Mouse (Mus musculus) embryonic facial prominence, embryonic 11.5 days (tissue): ENCODE data around the gene Paqr4. TPM values are rescaled to one million over a fixed set of nuclear protein-coding genes. Genes with fewer than 3 reads are reported as not detected.

Experiments used
- ATAC-seq: fragments of 200-750 bp; cut with Nextera tagmentation; replicated peaks from 2 replicates; pipeline ENCODE4 v1.8.0; 2017; ENCODE audit warnings: low read depth; ENCODE audit not compliant: insufficient number of reproducible peaks, low FRiP score, low TSS enrichment
- DNase-seq: peaks from one replicate; pipeline ENCODE4 v3.0.0-alpha.2; 2015; ENCODE audit warnings: low spot score
- H3K27ac ChIP-seq: fragments of 300-500 bp; sonication (generic); replicated peaks from 2 replicates; pipeline ENCODE4 v1.5.1; 2014; ENCODE audit warnings: mild to moderate bottlenecking, low read depth, low read length, control low read depth
- H3K27me3 ChIP-seq: fragments of 300-500 bp; sonication (generic); 2 replicates; pipeline ENCODE4 v1.6.1; 2014; ENCODE audit warnings: mild to moderate bottlenecking, low read length, moderate library complexity, mixed read lengths; ENCODE audit not compliant: control insufficient read depth, insufficient read depth
- H3K36me3 ChIP-seq: fragments of 300-500 bp; sonication (generic); replicated peaks from 2 replicates; pipeline ENCODE4 v1.6.1; 2014; ENCODE audit warnings: low read depth, mild to moderate bottlenecking, low read length, moderate library complexity, mixed read lengths; ENCODE audit not compliant: control insufficient read depth, insufficient read depth
- H3K4me1 ChIP-seq: fragments of 300-500 bp; sonication (generic); 2 replicates; pipeline ENCODE4 v1.6.1; 2014; ENCODE audit warnings: low read length, mixed read lengths; ENCODE audit not compliant: control insufficient read depth, insufficient read depth
- H3K4me2 ChIP-seq: fragments of 300-500 bp; sonication (generic); 2 replicates; pipeline ENCODE4 v1.6.1; 2014; ENCODE audit warnings: low read depth, mild to moderate bottlenecking, control low read depth, low read length, moderate library complexity
- H3K4me3 ChIP-seq: fragments of 300-500 bp; sonication (generic); 2 replicates; pipeline ENCODE4 v1.5.1; 2014; ENCODE audit warnings: low read depth, low read length, control low read depth
- H3K9ac ChIP-seq: fragments of 300-500 bp; sonication (generic); replicated peaks from 2 replicates; pipeline ENCODE4 v1.6.1; 2014; ENCODE audit warnings: mild to moderate bottlenecking, control low read depth, low read length
- H3K9me3 ChIP-seq: fragments of 300-500 bp; sonication (generic); replicated peaks from 2 replicates; pipeline ENCODE4 v1.6.1; 2016; ENCODE audit warnings: mild to moderate bottlenecking, low read length, inconsistent platforms, mixed read lengths; ENCODE audit not compliant: control insufficient read depth
- WGBS: fragments of 180-500 bp; shearing (Covaris S2); extraction: QIAGEN DNeasy Blood & Tissue Kit; methylation state at CpG from one replicate; pipeline ENCODE4 v1.1.7; 2014; 5-methylcytosine and 5-hydroxymethylcytosine counted together
- polyA plus RNA-seq: library from polyadenylated mRNA; unstranded; fragments of >200 nt; fragmentation: Nextera tagmentation; extraction: Ambion mirVana; gene quantifications from 2 replicates; pipeline ENCODE4 v1.2.1, GENCODE M21; 2014

Paqr4 gene
- polyA plus RNA-seq, 1 experiment from 2014 or later = 11.8 TPM

DNA sequence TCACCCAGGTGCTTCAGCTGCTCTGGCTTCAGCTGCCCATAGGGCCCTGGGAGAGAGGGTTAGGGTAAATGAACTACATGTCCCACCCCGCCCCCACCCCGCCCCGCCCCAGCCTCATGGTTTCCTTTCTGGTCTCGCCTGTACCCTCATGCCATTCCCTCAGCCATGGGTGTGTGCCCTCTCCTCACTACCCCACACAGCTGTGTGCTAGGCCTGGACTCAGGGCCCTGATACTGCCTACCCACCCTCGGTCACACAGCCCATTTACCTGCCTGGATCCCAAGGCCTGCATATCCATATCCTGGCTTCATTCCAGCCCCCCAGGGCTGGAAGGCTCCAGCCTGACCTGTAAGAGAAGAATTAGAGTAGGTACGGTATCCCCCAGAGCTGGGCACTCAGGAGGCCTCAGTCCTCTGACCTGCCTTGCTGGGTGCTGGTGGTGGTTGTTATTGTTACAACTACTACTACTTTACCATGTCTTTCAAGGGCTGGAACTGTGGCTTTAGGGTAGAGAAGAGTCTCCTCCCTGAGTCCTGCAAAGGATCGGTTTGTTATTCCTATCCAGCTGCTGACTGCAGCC, 35.1 kb downstream of the Paqr4 start:
- DNase-seq = no peak
- Histone ChIP-seq H3K4me1 (no peaks in the 10 kb centered on the region), H3K36me3 (no peaks in the 10 kb centered on the region), H3K9me3 (no peaks in the 10 kb centered on the region), H3K4me2 (no peak overlapping the region), H3K4me3 (no peak overlapping the region), H3K9ac (no peak overlapping the region), H3K27ac (no peak overlapping the region), H3K27me3 (no peaks in the 10 kb centered on the region)
- ATAC-seq = no peak; the same call in 1 of the 2 replicates
- 81% methylated on average over 7 of the region's 7 CpGs for WGBS

DNA sequence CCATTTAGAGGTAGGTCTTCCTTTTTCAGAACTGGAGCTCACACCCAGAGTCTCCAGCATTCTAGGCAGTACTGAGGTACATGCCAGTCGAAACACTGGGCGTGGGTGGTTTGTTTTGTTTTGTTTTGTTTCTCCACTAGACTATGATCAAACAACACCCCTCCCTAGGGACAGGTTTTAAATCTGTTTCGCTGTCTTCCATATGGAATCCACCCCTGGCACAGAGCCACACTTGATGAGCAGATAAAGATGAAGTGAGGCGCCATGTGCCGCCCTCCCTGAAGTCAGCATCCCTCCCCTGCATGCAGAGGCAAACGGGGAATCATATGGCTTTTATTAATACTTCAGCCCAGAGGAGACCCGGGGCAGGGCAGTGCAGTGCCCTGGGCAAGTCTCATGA, 35.9 kb downstream of the Paqr4 start:
- no peak overlapping the region for H3K4me3 ChIP-seq
- ATAC-seq = no peak

DNA sequence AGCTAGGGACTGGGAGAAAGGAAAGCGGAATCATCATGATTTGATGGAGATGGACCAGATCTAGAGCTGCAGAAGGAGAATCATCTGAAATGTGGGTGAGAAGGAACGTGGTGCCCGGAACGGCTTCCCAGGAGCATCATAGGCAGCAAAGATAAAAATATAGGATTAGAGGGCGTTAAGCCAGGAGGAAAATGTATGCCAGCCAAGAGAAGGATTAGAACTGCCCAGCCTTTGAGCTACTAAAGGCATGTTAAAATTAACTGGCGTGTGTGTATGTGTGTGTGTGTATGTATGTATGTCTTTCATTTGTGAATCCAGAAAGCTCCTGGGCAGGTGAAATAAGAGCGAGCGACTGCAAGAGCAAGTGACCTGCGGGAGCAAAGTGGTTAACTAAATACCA, 37.4 kb downstream of the Paqr4 start:
- Histone ChIP-seq H3K27ac (no peak overlapping the region), H3K4me1 (peaks cover 3% of the 10 kb centered on the region; the same call in 1 of the 2 replicates), H3K4me3 (no peak overlapping the region), H3K4me2 (no peak overlapping the region), H3K27me3 (peaks cover 17% of the 10 kb centered on the region), H3K9ac (no peak overlapping the region), H3K36me3 (no peaks in the 10 kb centered on the region), H3K9me3 (no peaks in the 10 kb centered on the region)
- no peak for ATAC-seq
- DNase-seq = no peak
- WGBS = 89% methylated on average over 9 of the region's 9 CpGs

More for the DNA sequence above, 35.9 kb downstream of the Paqr4 start:
- H3K4me2 ChIP-seq = no peak overlapping the region
- no peak for DNase-seq
- no peaks in the 10 kb centered on the region for H3K36me3 ChIP-seq
- H3K27ac ChIP-seq = no peak overlapping the region
- no peak overlapping the region for H3K9ac ChIP-seq
- H3K9me3 ChIP-seq = no peaks in the 10 kb centered on the region
- 43% methylated on average over 7 of the region's 7 CpGs for WGBS
- peaks cover 3% of the 10 kb centered on the region for H3K27me3 ChIP-seq
- H3K4me1 ChIP-seq = no peaks in the 10 kb centered on the region

DNA sequence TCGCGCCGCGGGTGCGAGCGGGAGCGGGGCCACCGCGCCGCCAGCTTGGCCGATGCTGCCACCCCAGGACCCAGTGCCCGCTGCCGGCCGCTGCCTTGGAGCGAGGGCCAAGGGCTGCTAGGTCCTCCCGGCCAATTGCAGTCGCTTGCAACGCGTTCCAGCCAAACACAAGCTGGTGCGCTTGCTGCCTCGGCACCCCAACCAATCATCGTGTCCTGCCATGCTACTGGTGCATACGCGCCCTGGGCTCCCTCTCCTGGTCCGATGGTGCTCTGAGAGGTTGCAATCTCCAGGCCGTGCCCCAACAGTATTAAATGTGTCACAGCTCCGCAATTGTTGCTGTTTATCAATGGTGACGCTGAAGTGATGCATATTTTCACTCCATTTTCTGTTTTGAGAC, 40.6 kb downstream of the Paqr4 start:
- peak; percentile 89 for DNase-seq
- H3K9ac ChIP-seq = peak overlapping the region; percentile 60
- peak overlapping the region; percentile 61 for H3K4me3 ChIP-seq
- peaks cover 3% of the 10 kb centered on the region; the same call in 1 of the 2 replicates for H3K4me1 ChIP-seq
- peak overlapping the region; percentile 100 for H3K4me2 ChIP-seq
- H3K36me3 ChIP-seq = no peaks in the 10 kb centered on the region
- H3K9me3 ChIP-seq = no peaks in the 10 kb centered on the region
- H3K27ac ChIP-seq = no peak overlapping the region
- ATAC-seq = peak; percentile 93
- H3K27me3 ChIP-seq = peaks cover 19% of the 10 kb centered on the region
- under 1% methylated on average over 22 of the region's 28 CpGs for WGBS

DNA sequence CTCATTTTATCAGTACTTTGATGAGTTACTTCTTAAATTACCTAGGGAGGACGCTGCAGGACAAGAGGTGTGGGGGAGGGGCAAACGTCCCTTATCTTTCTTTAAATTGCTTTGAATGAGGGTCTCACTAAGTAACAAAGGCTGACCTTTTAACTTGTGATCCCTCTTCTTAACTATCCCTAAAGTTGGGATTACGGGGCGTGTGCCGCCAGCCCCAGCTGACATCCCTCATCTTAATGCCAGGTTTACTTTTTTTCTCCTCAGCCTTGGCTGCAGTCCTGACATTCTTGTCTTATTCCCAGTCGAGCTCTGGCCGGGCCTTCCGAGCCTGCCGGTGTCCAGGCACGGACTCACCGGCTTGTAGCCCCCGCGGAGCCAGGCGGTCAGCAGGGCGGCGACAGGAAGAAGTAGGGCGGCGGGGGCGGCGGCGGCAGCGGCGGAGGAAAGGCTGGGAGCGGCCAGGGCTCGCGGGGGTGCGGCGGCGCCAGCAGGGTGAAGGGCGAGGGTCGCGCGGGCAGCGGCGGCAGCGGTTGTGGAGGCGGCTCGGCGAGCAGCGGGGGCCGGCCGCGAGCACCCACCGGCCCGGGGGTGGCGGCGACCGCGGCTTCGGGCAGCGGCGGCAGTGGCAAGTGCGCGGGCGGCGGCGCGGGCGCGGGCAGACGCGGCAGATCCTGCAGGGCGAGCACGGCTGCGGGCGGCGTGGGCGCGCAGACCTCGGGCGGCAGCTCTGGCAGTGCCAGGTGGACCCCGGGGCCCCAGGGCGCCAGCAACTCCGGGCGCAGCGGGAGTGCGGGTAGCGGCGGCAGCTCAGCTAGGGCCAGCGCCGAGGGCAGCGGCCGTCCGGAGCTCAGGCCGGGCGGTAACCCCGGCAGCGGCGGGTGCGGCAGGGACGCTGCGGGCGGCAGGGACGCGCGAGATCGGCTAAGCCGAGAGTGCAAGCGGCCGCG, 41.3 kb downstream of the Paqr4 start:
- under 1% methylated on average over 94 of the region's 101 CpGs for WGBS
- H3K27ac ChIP-seq = no peak overlapping the region
- H3K4me2 ChIP-seq = peak overlapping the region; percentile 100
- H3K4me1 ChIP-seq = peaks cover 3% of the 10 kb centered on the region; the same call in 1 of the 2 replicates
- H3K36me3 ChIP-seq = no peaks in the 10 kb centered on the region
- H3K9me3 ChIP-seq = no peaks in the 10 kb centered on the region
- peak overlapping the region; percentile 61 for H3K4me3 ChIP-seq
- H3K9ac ChIP-seq = peak overlapping the region; percentile 60
- peak; percentile 27 for ATAC-seq
- peaks cover 19% of the 10 kb centered on the region for H3K27me3 ChIP-seq
- no peak for DNase-seq

DNA sequence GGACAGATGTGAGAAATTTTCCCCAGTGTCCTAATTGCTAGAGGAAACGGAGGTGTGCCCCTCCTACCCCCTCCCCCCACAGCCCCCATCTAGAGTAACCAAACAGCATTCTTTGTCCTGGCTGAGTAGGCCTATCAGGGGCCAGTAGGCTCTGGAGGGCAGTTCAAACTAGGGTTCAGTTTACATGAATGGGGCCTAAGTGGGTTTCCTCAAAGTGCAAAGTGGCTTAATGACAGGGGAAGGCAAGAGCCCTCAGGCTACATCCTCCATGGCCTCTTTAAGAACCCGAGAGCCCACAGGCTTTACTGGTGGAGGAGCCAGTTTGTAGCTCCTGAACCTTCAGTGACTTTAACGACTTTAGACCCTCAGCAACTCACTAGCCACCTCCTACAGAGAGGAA, 44.9 kb downstream of the Paqr4 start:
- H3K4me2 ChIP-seq = no peak overlapping the region
- DNase-seq (peak; percentile 64), ATAC-seq (peak; percentile 70; the same call in 1 of the 2 replicates)
- peaks cover 19% of the 10 kb centered on the region for H3K27me3 ChIP-seq
- WGBS = 0% methylated on average over 3 of the region's 3 CpGs
- H3K36me3 ChIP-seq = no peaks in the 10 kb centered on the region
- no peak overlapping the region for H3K4me3 ChIP-seq
- H3K27ac ChIP-seq = no peak overlapping the region
- no peaks in the 10 kb centered on the region for H3K9me3 ChIP-seq
- peaks cover 3% of the 10 kb centered on the region; the same call in 1 of the 2 replicates for H3K4me1 ChIP-seq
- no peak overlapping the region for H3K9ac ChIP-seq

DNA sequence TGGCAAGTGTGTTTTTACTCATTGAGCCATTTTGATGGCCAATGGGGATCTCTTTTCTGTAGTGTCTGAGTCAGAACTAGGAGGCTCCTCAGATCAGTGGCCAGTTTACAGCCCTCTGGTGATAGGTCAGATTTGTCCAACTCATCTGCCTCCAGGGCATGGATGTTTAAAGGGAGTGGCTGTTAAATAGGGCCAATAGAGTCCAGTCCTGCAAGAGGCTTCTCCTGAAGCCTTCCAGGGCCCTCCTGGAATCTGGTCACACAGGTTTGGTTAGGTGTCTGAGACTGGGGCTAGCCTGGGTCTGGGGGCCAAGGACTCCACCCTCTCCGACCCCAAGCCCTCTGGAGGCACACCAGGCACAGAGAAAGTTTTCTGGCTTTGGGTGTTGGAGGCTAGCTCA, 46.2 kb downstream of the Paqr4 start:
- WGBS = 61% methylated on average over 1 of the region's 1 CpGs
- H3K27ac ChIP-seq = no peak overlapping the region
- H3K4me2 ChIP-seq = no peak overlapping the region

More for the DNA sequence above, 46.2 kb downstream of the Paqr4 start:
- H3K4me3 ChIP-seq = no peak overlapping the region
- peaks cover 13% of the 10 kb centered on the region for H3K27me3 ChIP-seq
- H3K9me3 ChIP-seq = no peaks in the 10 kb centered on the region
- no peaks in the 10 kb centered on the region for H3K36me3 ChIP-seq
- no peak; the same call in 1 of the 2 replicates for ATAC-seq
- peaks cover 3% of the 10 kb centered on the region; the same call in 1 of the 2 replicates for H3K4me1 ChIP-seq
- H3K9ac ChIP-seq = no peak overlapping the region
- DNase-seq = no peak
